Mouse (Mus musculus): ENCODE results near the gene H1fx. TPM values are rescaled to one million over a fixed set of nuclear protein-coding genes. Genes with fewer than 3 reads are reported as not detected.
"Not testable (repeated sequence)": the region's sequence is repeated elsewhere in the genome, so short reads cannot be mapped to it uniquely, and the experiment has no call there.

The H1fx gene
- 1 to 10 TPM in 2 of 4 experiments, under 1 TPM in 1, not detected in 1; 0.34 to 1.9 (median 1.3) TPM for total RNA-seq (2022)

- DNase-seq (ENCODE audit: low spot score in 2 of 2) = peak in 1 of 2 experiments; percentile 41
These were observed at the start of gene H1fx for GRCm38 (mm10) chr6:87981547-87982256. H1fx (minus strand) TSS chr6:87981637.

GRCm38 (mm10) chr6:88030432-88030831, 49.0 kb upstream of the H1fx start:
- no peak for DNase-seq (ENCODE audit: low spot score in 2 of 2)

- DNase-seq (ENCODE audit: low spot score in 2 of 2) = no peak
These were observed 46.0 kb upstream of the H1fx start for GRCm38 (mm10) chr6:88027390-88027789.

- DNase-seq (ENCODE audit: low spot score in 2 of 2) = no peak
These were observed 42.0 kb upstream of the H1fx start for GRCm38 (mm10) chr6:88023316-88023890.

GRCm38 (mm10) chr6:88019154-88019553, 37.7 kb upstream of the H1fx start:
- DNase-seq (ENCODE audit: low spot score in 2 of 2) = no peak

- peak; percentile 32 to 34 for DNase-seq (ENCODE audit: low spot score in 2 of 2)
These were observed 36.4 kb upstream of the H1fx start for GRCm38 (mm10) chr6:88017821-88018220.

- DNase-seq (ENCODE audit: low spot score in 2 of 2) = no peak
These were observed 34.4 kb upstream of the H1fx start for GRCm38 (mm10) chr6:88015797-88016196.

GRCm38 (mm10) chr6:88013456-88013855, 32.0 kb upstream of the H1fx start:
- no peak for DNase-seq (ENCODE audit: low spot score in 2 of 2)

GRCm38 (mm10) chr6:88012601-88013000, 31.2 kb upstream of the H1fx start:
- no peak for DNase-seq (ENCODE audit: low spot score in 2 of 2)

GRCm38 (mm10) chr6:88011106-88011505, 29.7 kb upstream of the H1fx start:
- DNase-seq (ENCODE audit: low spot score in 2 of 2) = not testable (repeated sequence)

- DNase-seq (ENCODE audit: low spot score in 2 of 2) = no peak
These were observed 27.8 kb upstream of the H1fx start for GRCm38 (mm10) chr6:88009209-88009608.

GRCm38 (mm10) chr6:88004773-88005172, 23.3 kb upstream of the H1fx start:
- not testable (repeated sequence) for DNase-seq (ENCODE audit: low spot score in 2 of 2)

GRCm38 (mm10) chr6:88003439-88003838, 22.0 kb upstream of the H1fx start:
- DNase-seq (ENCODE audit: low spot score in 2 of 2) = no peak

GRCm38 (mm10) chr6:87998358-87998757, 16.9 kb upstream of the H1fx start:
- DNase-seq (ENCODE audit: low spot score in 2 of 2) = no peak

GRCm38 (mm10) chr6:87997706-87998265, 16.3 kb upstream of the H1fx start:
- DNase-seq (ENCODE audit: low spot score in 2 of 2) = peak; percentile 68 to 73

- DNase-seq (ENCODE audit: low spot score in 2 of 2) = no peak
These were observed 15.2 kb upstream of the H1fx start for GRCm38 (mm10) chr6:87996606-87997005.

- no peak for DNase-seq (ENCODE audit: low spot score in 2 of 2)
These were observed 14.1 kb upstream of the H1fx start for GRCm38 (mm10) chr6:87995519-87995918.

- DNase-seq (ENCODE audit: low spot score in 2 of 2) = no peak
These were observed 12.5 kb upstream of the H1fx start for GRCm38 (mm10) chr6:87993790-87994571.

GRCm38 (mm10) chr6:87992733-87993132, 11.3 kb upstream of the H1fx start:
- DNase-seq (ENCODE audit: low spot score in 2 of 2) = peak; percentile 11 to 22

- DNase-seq (ENCODE audit: low spot score in 2 of 2) = no peak
These were observed 10.4 kb upstream of the H1fx start for GRCm38 (mm10) chr6:87991886-87992285.

GRCm38 (mm10) chr6:87991216-87991615, 9.8 kb upstream of the H1fx start:
- no peak for DNase-seq (ENCODE audit: low spot score in 2 of 2)

GRCm38 (mm10) chr6:87982506-87982905, 1.1 kb upstream of the H1fx start:
- no peak for DNase-seq (ENCODE audit: low spot score in 2 of 2)

All from gastrocnemius, adult 8-10 months (tissue).